Mouse (Mus musculus) forebrain, postnatal 0 days (tissue): ENCODE data around the gene Gm37240. TPM values are rescaled to one million over a fixed set of nuclear protein-coding genes. Genes with fewer than 3 reads are reported as not detected.

Experiments
- ATAC-seq: fragments of 200-750 bp; cut with Nextera tagmentation; 2 replicates; pipeline ENCODE4 v1.8.0; 2017; ENCODE audit warnings: mild to moderate bottlenecking, moderate library complexity
- DNase-seq: peaks from one replicate; pipeline ENCODE4 v3.0.0-alpha.2; 2015
- H3K27ac ChIP-seq: fragments of 300-500 bp; sonication (generic); 2 replicates; pipeline ENCODE4 v1.5.1; 2014; ENCODE audit warnings: low read depth, mild to moderate bottlenecking, antibody characterized with exemption, low read length, moderate library complexity, mixed read lengths
- H3K27me3 ChIP-seq: fragments of 300-500 bp; sonication (generic); 2 replicates; pipeline ENCODE4 v1.6.1; 2014; ENCODE audit warnings: mild to moderate bottlenecking, low read length, mixed read lengths; ENCODE audit not compliant: insufficient read depth
- H3K36me3 ChIP-seq: fragments of 300-500 bp; sonication (generic); 2 replicates; pipeline ENCODE4 v1.6.1; 2014; ENCODE audit warnings: mild to moderate bottlenecking, moderate library complexity; ENCODE audit not compliant: insufficient read depth
- H3K4me1 ChIP-seq: fragments of 300-500 bp; sonication (generic); 2 replicates; pipeline ENCODE4 v1.6.1; 2014; ENCODE audit warnings: antibody characterized with exemption; ENCODE audit not compliant: insufficient read depth
- H3K4me2 ChIP-seq: fragments of 300-500 bp; sonication (generic); 2 replicates; pipeline ENCODE4 v1.6.1; 2014; ENCODE audit warnings: low read depth, mild to moderate bottlenecking, moderate library complexity
- H3K4me3 ChIP-seq: fragments of 300-500 bp; sonication (generic); 2 replicates; pipeline ENCODE4 v1.5.1; 2014; ENCODE audit warnings: low read depth, low read length, mixed read lengths
- H3K9ac ChIP-seq: fragments of 300-500 bp; sonication (generic); 2 replicates; pipeline ENCODE4 v1.6.1; 2014; ENCODE audit warnings: mild to moderate bottlenecking
- H3K9me3 ChIP-seq: fragments of 300-500 bp; sonication (generic); 2 replicates; pipeline ENCODE4 v1.6.1; 2016; ENCODE audit warnings: low read length
- CTCF ChIP-seq: sonication (generic); IDR thresholded peaks from 2 replicates; pipeline ENCODE4 v1.5.1; 2016; ENCODE audit warnings: antibody characterized with exemption, control low read depth, low read depth
- WGBS: fragments of 180-500 bp; shearing (Covaris S2); extraction: QIAGEN DNeasy Blood & Tissue Kit; methylation state at CpG from one replicate; pipeline ENCODE4 v1.1.7; 2014; 5-methylcytosine and 5-hydroxymethylcytosine counted together
- polyA plus RNA-seq: library from polyadenylated mRNA; unstranded; fragments of >200 nt; fragmentation: Nextera tagmentation; extraction: Ambion mirVana; gene quantifications from 2 replicates; pipeline ENCODE4 v1.2.1, GENCODE M21; 2015
- total RNA-seq: library from RNA; depleted of rRNA; stranded (reverse); fragments of >200 nt; gene quantifications from 2 replicates; pipeline ENCODE4 v1.2.3, GENCODE M21; 2014

Gene Gm37240
- total and polyA plus RNA-seq, 2 experiments from 2014 or later = 0.67 to 1.2 TPM

DNA sequence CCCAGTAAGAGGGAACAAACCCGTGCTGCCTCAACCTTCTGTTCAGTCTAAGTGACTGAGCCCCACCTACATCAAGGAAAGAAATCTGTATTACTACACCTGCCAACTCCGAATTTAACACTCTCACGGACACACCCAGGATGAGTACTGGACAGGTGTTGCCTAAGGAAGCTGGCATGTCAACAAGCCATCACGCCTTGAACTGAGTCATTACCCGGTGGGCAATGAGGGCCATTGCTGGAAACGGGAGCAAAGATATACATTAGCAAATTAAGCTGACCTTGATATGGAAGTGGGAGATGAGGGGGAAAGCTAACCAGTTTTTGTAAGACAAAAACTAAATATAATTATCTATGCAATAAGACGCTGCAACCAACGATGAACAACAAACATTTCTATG lies 7.2 kb downstream of the Gm37240 start:
- no peak overlapping the region for H3K27ac ChIP-seq
- TF ChIP-seq CTCF = no peak
- H3K27me3 ChIP-seq = no peaks in the 10 kb centered on the region
- H3K9ac ChIP-seq = no peak overlapping the region
- no peak overlapping the region for H3K4me2 ChIP-seq
- ATAC-seq = no peak
- H3K4me3 ChIP-seq = no peak overlapping the region
- no peaks in the 10 kb centered on the region for H3K4me1 ChIP-seq
- 91% methylated on average over 8 of the region's 8 CpGs for WGBS
- no peaks in the 10 kb centered on the region for H3K36me3 ChIP-seq
- no peaks in the 10 kb centered on the region for H3K9me3 ChIP-seq
- no peak for DNase-seq

GRCm38 (mm10) chr3:85878911-85879310 lies 8.4 kb downstream of the Gm37240 start:
- DNase-seq = no peak
- Histone ChIP-seq H3K9me3 (no peaks in the 10 kb centered on the region), H3K27ac (no peak overlapping the region), H3K4me2 (no peak overlapping the region), H3K36me3 (no peaks in the 10 kb centered on the region), H3K4me1 (no peaks in the 10 kb centered on the region), H3K4me3 (no peak overlapping the region), H3K27me3 (no peaks in the 10 kb centered on the region), H3K9ac (no peak overlapping the region)
- TF ChIP-seq CTCF = no peak
- ATAC-seq = no peak
- WGBS = 64% methylated on average over 5 of the region's 5 CpGs

DNA sequence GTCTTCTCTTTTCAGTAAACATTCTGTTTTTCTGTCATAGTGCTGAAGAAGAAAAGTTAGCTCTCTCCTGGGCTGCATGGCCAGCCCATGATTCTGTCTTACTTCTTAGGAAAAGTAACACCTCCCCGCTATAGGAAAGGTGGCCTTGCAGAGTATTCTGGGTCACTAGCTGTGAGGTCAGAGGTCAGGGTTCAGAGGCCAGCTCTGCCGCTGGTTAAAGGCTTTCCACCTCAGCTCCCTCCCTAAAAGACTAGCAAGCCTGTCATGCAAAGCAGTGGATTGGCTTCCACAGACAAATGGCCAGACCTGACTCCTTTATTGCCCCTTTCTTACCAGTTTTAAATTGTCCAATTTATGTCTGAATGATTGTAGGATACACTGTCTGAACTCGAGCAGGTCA lies 23.3 kb downstream of the Gm37240 start:
- H3K27me3 ChIP-seq = no peaks in the 10 kb centered on the region
- no peak for DNase-seq
- no peak overlapping the region for H3K27ac ChIP-seq
- H3K36me3 ChIP-seq = no peaks in the 10 kb centered on the region
- no peaks in the 10 kb centered on the region for H3K9me3 ChIP-seq
- ATAC-seq = no peak
- H3K4me1 ChIP-seq = no peaks in the 10 kb centered on the region
- 31% methylated on average over 3 of the region's 3 CpGs for WGBS
- H3K4me3 ChIP-seq = no peak overlapping the region
- no peak for TF ChIP-seq CTCF
- H3K9ac ChIP-seq = no peak overlapping the region
- no peak overlapping the region for H3K4me2 ChIP-seq

DNA sequence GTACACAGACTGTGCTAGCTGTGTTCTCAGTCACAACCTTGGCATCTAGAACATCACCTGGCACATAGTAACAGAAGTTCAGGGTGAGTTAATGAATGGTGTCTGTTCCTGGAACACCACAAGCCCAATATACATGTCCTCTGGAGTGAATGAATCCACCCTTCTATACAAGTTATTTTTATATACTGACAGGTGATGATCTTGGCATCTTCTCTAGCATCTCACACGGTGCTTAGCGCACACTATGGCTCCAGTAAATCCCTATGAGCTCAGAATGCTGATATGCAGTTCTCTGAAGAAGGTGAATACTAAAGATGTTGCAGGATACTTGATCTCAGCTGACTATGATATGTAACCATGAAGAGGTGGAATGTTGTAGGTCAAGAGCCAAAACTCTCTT lies 24.4 kb downstream of the Gm37240 start:
- DNase-seq (no peak), ATAC-seq (no peak)
- Histone ChIP-seq H3K4me1 (no peaks in the 10 kb centered on the region), H3K36me3 (no peaks in the 10 kb centered on the region), H3K27me3 (no peaks in the 10 kb centered on the region), H3K27ac (no peak overlapping the region), H3K4me3 (no peak overlapping the region), H3K4me2 (no peak overlapping the region), H3K9me3 (no peaks in the 10 kb centered on the region), H3K9ac (no peak overlapping the region)
- TF ChIP-seq CTCF = no peak
- 89% methylated on average over 2 of the region's 2 CpGs for WGBS

GRCm38 (mm10) chr3:85860996-85861395 lies 26.3 kb downstream of the Gm37240 start:
- no peaks in the 10 kb centered on the region for H3K9me3 ChIP-seq
- ATAC-seq = no peak
- H3K9ac ChIP-seq = no peak overlapping the region
- no peaks in the 10 kb centered on the region for H3K4me1 ChIP-seq
- H3K36me3 ChIP-seq = no peaks in the 10 kb centered on the region
- H3K27ac ChIP-seq = no peak overlapping the region
- no peak overlapping the region for H3K4me3 ChIP-seq
- no peaks in the 10 kb centered on the region for H3K27me3 ChIP-seq
- no peak for DNase-seq
- H3K4me2 ChIP-seq = no peak overlapping the region
- 89% methylated on average over 5 of the region's 5 CpGs for WGBS
- TF ChIP-seq CTCF = no peak

- ATAC-seq = no peak
- Histone ChIP-seq H3K36me3 (no peaks in the 10 kb centered on the region), H3K4me2 (no peak overlapping the region), H3K9ac (no peak overlapping the region), H3K4me1 (peaks cover 7% of the 10 kb centered on the region; the same call in 1 of the 2 replicates), H3K4me3 (no peak overlapping the region), H3K27ac (no peak overlapping the region), H3K9me3 (no peaks in the 10 kb centered on the region), H3K27me3 (no peaks in the 10 kb centered on the region)
- WGBS = 64% methylated on average over 6 of the region's 6 CpGs
- DNase-seq = no peak
- no peak for TF ChIP-seq CTCF
These were observed 28.0 kb downstream of the Gm37240 start for GRCm38 (mm10) chr3:85859311-85859710.

- WGBS = 73% methylated on average over 11 of the region's 11 CpGs
- H3K4me1 ChIP-seq = peaks cover 7% of the 10 kb centered on the region; the same call in 1 of the 2 replicates
- no peak overlapping the region for H3K9ac ChIP-seq
- no peak overlapping the region for H3K4me2 ChIP-seq
- no peaks in the 10 kb centered on the region for H3K27me3 ChIP-seq
- no peak overlapping the region for H3K4me3 ChIP-seq
- no peaks in the 10 kb centered on the region for H3K36me3 ChIP-seq
- no peak for DNase-seq
- no peaks in the 10 kb centered on the region for H3K9me3 ChIP-seq
- no peak for TF ChIP-seq CTCF
- no peak overlapping the region for H3K27ac ChIP-seq
- ATAC-seq = no peak
These were observed 28.9 kb downstream of the Gm37240 start for GRCm38 (mm10) chr3:85858140-85859135.
